Mouse (Mus musculus): ENCODE data around the gene Arid5b. TPM values are rescaled to one million over a fixed set of nuclear protein-coding genes. Genes with fewer than 3 reads are reported as not detected.

Arid5b gene
- polyA plus RNA-seq, 1 experiment from 2014 or later: 10.7 TPM

GRCm38 (mm10) chr10:68166695-68167086 lies 111.8 kb downstream of the Arid5b start:
- DNase-seq (ENCODE audit: low spot score): no peak

- no peak for DNase-seq (ENCODE audit: low spot score)
Measured at GRCm38 (mm10) chr10:68165709-68166694, 112.5 kb downstream of the Arid5b start.

- no peak for DNase-seq (ENCODE audit: low spot score)
Measured at GRCm38 (mm10) chr10:68164723-68165706, 113.5 kb downstream of the Arid5b start.

- DNase-seq (ENCODE audit: low spot score): no peak
Measured at GRCm38 (mm10) chr10:68164137-68164536, 114.4 kb downstream of the Arid5b start.

- DNase-seq (ENCODE audit: low spot score): no peak
Measured at GRCm38 (mm10) chr10:68159759-68160158, 118.8 kb downstream of the Arid5b start.

- no peak for DNase-seq (ENCODE audit: low spot score)
Measured at GRCm38 (mm10) chr10:68158555-68158954, 120.0 kb downstream of the Arid5b start.

GRCm38 (mm10) chr10:68157511-68157910 lies 121.0 kb downstream of the Arid5b start:
- no peak for DNase-seq (ENCODE audit: low spot score)

GRCm38 (mm10) chr10:68156646-68157245 lies 121.8 kb downstream of the Arid5b start:
- DNase-seq (ENCODE audit: low spot score): no peak

GRCm38 (mm10) chr10:68156159-68156558 lies 122.4 kb downstream of the Arid5b start:
- DNase-seq (ENCODE audit: low spot score): no peak

- DNase-seq (ENCODE audit: low spot score): no peak
Measured at GRCm38 (mm10) chr10:68155431-68156119, 123.0 kb downstream of the Arid5b start.

- peak; percentile 12 for DNase-seq (ENCODE audit: low spot score)
Measured at GRCm38 (mm10) chr10:68154046-68154765, 124.3 kb downstream of the Arid5b start.

- no peak for DNase-seq (ENCODE audit: low spot score)
Measured at GRCm38 (mm10) chr10:68153344-68154045, 125.0 kb downstream of the Arid5b start.

- no peak for DNase-seq (ENCODE audit: low spot score)
Measured at GRCm38 (mm10) chr10:68148495-68148894, 130.0 kb downstream of the Arid5b start.

- DNase-seq (ENCODE audit: low spot score): no peak
Measured at GRCm38 (mm10) chr10:68147730-68148129, 130.8 kb downstream of the Arid5b start.

GRCm38 (mm10) chr10:68146842-68147241 lies 131.7 kb downstream of the Arid5b start:
- peak; percentile 68 for DNase-seq (ENCODE audit: low spot score)

- DNase-seq (ENCODE audit: low spot score): no peak
Measured at GRCm38 (mm10) chr10:68145286-68145950, 133.1 kb downstream of the Arid5b start.

GRCm38 (mm10) chr10:68142501-68142900 lies 136.0 kb downstream of the Arid5b start:
- no peak for DNase-seq (ENCODE audit: low spot score)

GRCm38 (mm10) chr10:68141567-68141966 lies 137.0 kb downstream of the Arid5b start:
- no peak for DNase-seq (ENCODE audit: low spot score)

GRCm38 (mm10) chr10:68140871-68141270 lies 137.7 kb downstream of the Arid5b start:
- DNase-seq (ENCODE audit: low spot score): no peak

Data from thymus, postnatal 0 days (tissue).